Mouse (Mus musculus) right cerebral cortex, adult 18-20 months (tissue): ENCODE measurements around the gene Gm2174.

Source experiments
- DNase-seq: peaks from one replicate; pipeline ENCODE4 v3.0.0; 2022; ENCODE audit warnings: mixed read lengths

Gm2174 gene

DNA sequence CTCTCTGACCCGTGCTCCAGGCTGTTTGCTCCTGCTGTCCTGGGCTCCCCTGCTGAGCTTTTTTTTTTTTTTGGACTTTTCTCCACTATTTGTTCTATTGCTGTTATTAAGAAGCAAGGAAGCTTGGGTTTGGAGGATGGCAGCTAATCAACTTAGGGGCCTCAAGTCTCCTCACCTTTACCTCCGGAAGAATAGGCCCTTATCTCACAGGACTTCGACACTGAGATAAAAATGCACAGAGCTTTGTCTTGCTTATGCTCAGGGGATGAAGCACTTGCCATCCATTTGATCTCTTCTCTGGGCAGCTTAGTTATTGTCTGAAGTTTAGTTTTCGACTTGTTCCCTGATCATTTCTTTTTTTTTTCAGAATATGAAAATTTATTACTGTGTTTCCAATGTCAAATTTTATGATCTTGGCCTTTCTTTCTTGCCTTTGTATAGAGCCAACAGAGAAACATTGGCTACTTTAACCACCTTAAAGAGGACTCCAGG, at the start of gene Gm2174:
Gene Gm2174, plus strand, starts transcription at position 442 of the 492 bp plus-strand sequence.
- no peak for DNase-seq

DNA sequence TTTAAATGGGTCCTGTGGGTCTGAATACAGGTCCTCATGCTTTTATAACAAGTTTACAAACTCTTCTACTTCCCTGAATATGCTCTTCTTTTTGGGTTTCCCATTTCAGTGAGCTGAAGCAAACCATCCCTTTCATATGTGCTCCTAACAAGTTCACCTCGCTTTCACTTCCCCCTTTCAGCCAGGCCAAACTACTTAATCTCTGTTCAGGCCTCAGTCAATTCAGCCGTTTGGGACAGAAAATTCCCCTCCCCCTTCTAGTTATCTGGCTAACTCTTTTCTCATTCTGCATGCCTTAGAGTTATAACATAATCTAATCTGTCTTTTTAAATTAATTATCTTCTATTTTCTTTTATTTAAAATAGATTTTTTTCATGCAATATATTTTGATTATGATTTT, 43.1 kb upstream of the Gm2174 start:
- DNase-seq, result no peak

DNA sequence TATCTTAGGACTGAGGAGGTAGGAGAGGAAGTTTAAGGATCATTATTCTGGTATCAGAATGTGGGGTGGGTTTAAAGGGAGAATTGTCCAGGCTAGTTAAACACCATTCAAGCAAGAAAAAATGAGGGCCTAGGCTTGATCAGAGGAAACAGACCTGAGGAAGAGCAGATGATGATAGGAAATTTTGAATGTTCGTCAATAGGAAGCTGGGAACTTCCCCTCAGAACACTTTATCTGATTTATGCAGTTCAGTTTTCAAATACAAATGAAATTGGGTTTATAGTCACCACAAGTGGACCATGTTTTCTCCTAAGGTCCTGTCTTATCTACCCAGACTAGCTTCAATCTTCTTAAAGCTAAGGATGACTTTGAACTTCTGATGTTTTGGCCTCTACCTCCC, 42.3 kb upstream of the Gm2174 start:
- no peak for DNase-seq

DNA sequence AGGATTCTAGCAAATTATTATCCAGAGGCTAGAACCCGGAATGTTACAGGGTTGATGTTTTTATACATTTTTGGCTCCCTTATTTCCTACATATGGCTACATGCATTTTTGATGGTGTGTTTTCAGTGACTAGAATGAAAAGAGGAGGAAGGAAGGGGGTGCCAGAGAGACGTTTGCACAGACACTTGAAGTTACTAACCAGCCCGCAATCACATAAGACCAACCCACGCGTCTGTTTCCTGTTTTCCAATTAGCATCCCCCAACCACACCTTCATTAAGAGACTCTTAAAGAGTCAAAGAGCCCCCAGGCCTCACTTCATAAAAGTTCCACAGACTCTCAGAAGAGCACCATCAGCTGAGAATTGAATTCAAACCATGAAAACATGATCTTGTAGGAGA, 41.6 kb upstream of the Gm2174 start:
- DNase-seq, result no peak

DNA sequence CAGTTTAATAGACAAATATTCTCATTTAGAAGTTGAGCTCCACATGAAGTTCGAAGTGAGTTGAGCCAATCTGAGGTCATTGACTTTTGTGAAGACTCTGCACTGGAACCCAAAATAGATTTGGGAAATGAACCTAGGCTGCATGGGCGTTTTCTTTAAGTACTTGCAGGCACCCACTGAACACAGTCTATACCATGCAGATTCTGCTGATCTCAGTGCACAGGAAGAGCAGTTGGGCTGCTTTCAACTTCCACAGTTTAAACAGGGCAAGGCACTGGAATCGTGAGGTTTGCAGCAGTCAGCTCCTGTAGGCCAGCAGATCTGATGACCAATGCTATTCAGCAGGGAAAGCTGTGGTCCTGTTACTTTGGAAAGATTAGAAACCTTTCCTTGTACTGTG, 31.5 kb upstream of the Gm2174 start:
- no peak for DNase-seq

DNA sequence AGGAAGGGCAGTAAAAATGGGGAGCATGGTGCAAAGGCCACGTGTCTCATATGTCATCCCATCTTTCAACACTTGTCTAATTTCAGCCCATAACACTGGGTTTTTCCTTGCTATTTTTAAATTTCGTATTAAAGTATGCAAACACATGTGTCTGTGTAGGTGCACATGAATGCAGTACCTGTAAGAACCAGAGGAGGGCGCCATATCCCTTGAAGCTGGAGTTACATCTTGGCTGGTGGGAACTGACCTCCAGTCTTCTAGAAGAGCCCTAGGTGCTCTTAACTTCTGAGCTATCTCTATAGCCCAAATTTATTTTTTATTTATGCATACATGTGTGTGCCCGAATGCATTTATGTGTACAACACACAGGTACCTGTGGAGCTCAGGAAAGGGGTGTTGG, 30.2 kb upstream of the Gm2174 start:
- DNase-seq, result no peak

DNA sequence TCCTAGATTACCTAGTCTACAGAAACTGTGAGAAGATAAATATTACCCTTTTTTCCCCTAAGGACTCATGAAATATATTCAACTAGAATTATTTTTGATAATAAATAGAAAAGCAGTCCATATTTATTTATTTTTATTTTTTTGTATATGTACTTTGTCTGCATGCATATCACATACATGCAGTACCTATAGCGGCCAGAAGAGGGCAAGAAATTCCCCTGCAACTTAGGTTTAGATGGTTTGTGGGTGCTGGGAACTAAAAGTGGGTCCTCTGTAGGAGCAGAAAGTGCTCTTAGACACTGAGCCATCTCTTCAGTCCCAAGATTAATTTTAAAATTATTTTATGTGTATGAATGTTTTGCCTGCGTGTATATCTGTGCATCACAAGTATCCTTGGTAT, 17.2 kb upstream of the Gm2174 start:
- DNase-seq, result no peak

DNA sequence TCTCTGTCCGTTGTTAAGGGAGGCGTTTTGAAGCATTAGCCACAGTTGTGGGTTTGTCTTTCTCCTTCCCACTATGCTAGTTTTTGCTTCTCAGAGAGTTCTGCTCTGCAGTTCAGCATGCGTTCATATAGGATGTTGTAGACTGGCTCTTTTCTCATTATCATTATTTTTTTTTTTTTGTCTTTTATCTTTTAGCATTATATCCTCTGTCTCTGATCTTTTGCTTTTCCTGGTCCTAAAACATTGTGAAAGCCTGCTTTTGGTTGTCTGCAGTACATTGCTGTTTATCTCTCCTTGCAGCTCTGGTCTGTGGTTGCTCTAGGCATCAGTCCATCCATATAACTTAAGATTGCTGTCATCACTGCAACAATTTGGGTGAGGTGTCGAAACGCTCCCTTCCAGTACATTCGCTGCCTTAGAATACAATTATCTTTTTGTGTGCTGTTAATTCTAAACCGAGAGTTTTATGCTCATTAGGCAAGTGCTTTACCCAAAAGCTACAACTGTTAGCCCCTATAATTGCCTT, 11.9 kb upstream of the Gm2174 start:
- DNase-seq, result no peak

DNA sequence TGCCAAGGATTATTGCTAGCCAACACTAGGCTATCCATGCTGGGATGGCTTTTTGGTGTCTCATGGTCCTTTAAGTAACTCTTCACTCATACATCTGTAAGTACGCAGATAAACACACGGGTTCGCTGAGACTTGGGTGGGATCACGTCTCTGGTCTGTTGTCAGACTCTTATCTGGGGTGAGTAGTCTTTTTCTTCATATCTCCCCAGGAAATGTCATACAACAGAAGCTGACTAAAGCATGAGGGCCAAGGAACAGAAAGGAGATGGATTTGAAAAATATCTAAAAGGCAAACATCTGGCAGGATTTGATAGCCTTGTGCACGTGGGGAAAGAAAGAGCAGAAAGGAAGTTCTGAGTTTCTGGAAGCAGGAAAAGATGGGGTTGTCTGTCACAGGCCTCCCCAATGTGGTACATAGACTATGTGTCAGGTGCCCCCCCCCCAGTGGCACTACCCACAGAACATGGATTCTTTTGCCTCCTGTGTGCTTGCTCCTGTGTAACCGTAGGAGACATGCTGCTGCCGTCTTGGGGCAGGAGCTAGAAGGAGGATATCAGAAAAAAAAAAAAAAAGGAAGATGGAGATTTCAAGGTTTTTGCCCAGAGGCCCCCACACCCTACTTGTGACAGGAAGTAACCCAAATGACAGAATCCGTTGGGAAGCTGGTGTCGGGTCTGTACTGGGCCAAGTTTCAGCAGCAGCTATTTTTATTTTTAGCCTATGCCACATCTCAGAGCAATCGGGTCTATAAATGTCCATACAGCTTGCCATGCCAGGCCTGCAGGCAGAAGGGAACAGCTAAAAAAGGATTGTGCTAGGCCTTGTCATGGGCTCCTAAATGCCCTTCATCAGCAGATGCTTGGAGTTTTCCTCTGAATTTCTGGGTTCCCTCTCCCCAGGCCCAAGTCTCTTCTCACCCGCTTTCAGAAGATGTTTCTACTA, 1.0 kb upstream of the Gm2174 start:
- no peak for DNase-seq

DNA sequence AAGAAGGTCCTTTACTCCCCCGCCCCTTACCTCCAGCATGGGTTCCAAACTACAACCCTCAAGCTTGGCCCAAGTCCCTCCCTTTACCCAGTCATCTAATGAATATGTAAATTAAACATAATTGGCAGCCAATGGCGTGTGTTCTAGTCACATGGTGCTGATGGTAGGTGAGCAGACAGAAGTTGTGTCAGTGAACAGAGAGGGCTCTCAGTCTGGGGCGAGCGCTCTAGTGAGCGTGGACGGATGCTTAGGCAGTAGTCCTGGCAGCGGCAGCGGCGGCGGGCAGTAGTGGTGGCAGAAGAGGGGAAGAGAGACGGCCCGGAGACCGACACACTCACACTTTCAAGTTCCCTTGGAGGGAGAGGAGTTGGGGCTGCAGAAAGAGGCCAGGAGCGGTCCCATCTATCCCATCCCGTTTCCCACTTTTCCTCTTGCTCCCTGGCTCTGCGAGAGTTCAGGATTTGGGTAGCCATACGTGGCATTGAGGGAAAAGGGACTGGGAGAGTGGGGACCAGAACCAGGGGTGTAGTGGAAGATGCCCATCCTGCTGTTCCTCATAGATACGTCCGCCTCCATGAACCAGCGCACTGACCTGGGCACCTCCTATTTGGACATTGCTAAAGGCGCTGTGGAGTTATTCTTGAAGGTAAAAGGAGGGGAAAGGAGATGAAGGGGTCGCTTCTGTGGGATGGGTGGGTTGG, 7.1 kb downstream of the Gm2174 start, which contains the start of gene Ints6l:
Gene Ints6l, plus strand, starts transcription at position 187 of the 701 bp plus-strand sequence.
- peak; percentile 82 for DNase-seq

DNA sequence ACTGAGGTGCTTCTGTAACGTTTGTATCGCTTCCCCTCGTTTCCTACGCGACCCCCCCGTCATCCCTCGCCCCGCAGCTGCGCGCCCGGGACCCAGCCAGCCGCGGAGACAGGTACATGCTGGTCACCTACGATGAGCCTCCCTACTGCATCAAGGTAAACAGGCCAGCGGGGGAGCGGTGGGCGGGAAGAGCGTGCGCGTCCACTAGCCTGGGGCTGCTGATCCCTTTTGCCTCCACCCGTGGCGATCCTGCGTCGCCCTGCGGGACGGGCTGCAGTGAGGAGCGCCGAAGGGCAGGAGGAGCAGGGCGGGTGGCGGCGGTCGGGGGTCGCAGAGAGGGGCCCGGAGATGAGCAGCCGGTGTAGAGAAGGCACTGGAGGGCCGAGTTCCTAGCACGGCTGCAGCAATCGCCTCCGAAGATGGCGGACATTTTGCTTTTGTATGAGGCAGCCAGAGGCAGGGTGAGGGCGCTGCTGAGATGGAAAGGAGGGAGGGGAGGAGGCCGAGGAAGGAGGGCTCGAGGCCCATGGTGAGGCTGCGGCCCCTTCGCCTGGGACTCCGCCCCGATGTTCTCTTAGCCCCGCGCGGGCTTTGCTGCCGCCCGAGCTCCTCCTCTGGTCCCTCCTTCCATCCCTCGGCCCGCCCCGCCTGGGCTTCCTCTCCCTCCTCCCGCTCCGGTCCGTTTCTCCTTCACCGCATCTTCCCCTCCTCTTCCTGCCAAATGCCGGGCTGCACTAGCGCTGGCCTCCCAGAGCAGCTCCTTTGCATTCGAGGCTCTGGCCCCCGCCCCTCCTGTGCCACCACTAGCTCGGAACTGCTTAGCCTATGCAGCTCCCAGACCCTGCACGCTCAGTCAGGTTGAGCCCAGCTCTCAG, 7.8 kb downstream of the Gm2174 start:
- DNase-seq, result peak; percentile 92

DNA sequence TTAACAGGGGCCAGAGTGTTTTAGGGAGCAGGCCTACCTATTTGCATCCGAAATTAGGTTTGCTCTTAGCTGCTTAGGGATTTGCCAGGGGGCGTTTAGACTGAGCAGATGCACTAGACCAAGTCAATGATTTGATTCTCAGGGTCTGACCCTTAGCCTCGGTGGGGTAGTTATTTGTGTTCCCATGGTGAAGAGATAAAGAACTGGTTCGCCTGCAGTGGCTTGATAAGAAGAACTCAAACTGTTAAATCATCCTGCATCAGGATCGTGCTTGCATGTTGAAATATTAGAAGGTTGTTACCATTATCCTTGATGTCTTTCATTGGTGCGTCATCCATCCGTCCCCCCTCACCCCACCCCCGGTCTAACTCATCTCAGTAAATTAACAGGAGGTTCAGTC, 8.6 kb downstream of the Gm2174 start:
- no peak for DNase-seq

DNA sequence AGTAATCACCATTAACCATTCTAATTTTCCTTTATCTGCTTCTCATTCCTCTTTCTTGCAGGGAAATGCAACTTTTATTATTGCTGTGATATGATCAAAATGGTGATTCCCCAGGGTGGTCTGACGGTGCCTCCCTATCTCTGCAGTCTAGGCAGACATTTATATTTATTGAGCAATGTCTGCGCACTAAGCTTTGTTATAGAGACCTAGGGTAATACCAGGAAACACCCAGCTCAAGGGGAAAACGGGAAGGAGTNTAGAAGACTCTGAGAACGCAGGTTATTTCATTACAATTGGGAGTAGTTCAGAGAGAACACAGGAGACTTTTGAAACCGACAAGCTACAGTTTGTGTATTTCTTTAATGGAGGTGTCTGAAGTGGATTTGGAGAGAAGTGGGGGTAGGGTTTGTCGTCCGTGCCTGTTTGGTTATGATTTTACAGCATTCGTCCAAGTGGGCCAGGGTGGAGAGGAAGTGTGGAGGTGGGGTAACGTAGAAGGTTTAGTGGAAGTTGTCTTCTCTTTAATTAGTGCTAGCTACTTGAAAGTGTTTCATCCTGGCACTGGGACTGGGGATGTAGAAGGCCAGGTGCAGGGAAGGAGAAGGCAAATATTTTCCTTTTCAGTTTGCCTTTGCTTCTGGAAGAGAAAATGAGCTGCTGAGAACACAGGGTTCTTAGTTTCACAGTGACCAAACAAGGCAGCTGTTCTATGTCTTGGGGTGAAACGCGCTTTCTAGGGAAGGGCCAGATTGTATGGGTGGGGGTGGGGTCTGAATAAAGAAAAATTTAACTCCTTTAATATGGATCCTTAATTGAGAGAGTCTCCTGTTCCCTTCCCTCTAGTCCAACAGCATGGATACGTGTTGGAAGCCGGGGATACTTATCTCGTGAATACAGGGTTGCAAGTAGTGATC, 14.5 kb downstream of the Gm2174 start:
- no peak for DNase-seq

DNA sequence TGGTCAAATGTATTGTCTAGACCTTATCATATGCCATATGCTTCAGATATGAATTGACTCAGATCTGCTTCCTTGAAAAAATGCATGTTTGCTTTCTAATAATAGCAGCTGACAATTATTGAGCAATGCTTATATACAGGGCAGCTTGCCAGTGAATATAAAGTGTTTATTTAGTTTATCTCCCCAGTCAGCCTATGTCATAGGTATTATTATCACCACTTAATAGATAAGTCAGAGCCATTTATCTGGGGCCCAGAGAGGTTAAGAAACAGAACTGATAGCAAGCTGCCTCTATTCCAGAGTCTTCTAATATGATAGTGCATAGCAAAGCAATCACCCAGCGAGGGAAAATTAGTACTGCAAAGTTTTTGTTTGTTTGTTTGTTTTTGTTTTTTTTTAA, 17.1 kb downstream of the Gm2174 start:
- no peak for DNase-seq

DNA sequence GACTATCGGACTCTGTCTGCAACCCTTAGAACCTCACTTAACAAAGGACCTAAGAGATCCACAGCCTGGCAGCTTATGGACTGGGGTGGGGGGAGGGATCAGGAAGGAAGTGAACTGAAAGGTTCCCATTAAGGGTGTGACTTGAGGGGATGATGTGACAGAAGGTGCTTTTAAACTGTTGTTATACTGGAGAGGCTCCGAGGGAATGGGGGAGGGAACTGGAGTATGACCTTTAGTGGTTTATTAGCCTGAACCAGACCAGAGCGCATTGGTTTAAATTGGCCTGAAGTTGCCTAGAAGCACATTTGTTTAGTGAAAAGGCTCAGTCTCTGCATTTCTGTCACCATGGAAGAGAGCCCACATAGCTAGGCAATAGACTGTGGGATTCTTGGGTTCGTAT, 19.9 kb downstream of the Gm2174 start:
- no peak for DNase-seq

DNA sequence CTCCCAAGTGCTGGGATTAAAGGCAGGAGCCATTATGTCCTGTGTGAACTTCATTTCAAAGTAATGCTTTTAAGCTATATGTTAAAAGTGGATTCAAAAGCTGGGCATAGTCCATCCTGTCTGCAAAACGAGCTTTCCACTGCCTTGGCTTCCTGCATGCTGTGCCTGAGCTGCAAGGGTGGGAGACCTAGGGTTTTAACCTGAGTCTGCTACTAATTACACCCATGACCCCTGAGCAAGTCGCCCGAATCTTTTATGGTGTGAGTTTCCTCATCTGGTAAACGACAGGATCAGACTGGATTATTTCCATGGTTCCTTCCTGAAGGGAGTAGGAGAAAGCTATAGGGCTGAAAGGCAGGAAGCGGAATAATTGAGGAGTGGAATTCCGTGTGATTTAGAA, 20.7 kb downstream of the Gm2174 start:
- no peak for DNase-seq

DNA sequence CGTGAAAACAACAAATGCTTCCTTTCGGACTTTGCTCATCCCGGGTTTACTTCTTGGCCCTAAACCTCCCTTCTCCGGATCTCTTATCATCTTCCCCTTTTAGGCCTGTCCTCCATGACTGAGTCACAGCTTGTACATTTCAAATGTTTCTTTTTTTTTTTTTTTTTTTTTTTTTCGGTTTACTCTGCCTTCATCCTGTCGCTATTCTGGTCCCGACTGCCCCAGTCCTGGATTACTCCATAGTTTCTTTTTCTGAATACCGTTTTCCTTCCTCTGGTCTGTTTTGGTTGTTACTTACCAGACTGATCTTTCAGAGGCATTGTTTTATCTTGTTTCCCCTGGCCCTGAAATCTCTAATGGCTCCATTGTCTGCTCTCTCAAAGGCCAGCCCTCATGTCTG, 26.3 kb downstream of the Gm2174 start:
- no peak for DNase-seq

DNA sequence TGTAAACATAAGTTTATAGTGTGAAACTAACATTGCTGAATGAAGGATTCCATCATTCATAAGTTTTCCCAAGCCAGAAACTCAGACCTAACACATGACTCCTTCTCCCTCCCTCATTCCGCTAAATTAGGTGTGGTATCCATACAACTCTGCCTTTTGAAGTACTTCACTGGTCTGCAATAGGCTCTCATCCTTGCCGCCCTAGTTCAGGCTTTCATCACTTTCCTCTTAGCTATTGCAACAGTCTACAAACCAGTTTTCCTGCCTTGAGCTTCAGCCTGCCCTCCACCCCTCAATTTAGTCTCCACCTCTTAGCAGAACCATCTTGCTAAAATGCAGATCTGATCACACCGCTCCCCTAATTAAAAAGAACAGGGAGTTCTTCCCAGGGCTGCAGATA, 29.8 kb downstream of the Gm2174 start:
- no peak for DNase-seq

DNA sequence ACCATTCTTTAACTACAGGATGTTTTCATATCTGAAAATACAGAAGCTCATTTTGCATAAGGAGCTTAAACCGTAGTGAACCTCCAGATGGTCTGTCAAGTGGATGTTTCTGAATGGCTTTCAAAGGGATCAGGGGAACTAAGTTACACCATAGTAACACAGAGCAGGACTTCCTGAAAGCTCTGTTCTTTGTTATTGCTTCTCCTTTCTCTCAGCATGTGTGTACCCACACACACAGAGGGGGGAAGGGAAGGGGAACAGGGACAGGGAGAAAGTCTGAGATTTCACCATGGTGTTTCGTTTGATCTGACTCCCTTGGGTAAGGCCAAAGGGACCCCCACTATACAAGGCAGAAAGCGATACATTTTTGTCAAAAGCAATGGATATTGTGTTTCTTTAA, 34.1 kb downstream of the Gm2174 start:
- no peak for DNase-seq

DNA sequence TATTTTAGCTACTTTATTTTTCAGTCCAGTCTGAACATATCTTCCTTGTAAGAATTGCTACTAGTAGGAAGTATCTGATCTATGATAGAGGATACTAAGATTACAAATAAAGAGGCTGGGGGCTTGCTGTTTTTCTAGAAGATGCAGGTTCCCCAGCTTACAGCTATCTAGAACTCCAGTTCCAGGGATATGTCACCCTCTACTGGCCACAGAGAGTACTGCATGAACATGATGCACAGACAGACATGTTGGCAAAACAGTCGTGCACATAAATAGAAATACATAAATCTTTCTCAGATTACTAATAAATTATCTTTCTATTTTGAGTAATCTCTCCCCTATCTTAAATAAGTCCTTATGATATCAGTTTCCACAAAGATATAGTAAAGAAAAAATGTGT, 42.0 kb downstream of the Gm2174 start:
- peak; percentile 42 for DNase-seq

DNA sequence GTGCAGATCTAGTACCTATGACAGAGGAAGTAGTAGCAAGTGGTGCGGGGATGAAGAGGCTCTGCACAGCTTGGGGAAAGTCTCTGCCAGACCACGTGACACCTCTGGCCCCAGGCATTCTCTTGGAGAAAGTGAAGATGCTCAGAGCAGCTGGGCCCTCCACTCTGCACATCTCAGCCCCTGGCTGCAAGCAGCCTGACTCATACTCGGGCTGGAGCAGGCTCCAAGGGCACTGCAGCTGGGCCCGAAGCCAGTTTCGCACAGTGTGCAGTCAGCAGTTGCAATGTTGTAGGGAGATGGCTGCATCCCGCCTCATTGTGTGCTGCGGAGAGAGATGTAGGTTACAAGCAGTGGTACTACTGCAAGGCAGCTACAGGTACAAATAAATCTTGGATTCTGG, 49.5 kb downstream of the Gm2174 start:
- no peak for DNase-seq
